Mouse (Mus musculus) erythroid progenitor cell, adult 5-6 weeks (primary cell): ENCODE data around the gene Elob. TPM values are rescaled to one million over a fixed set of nuclear protein-coding genes. Genes with fewer than 3 reads are reported as not detected.
A peak's percentile ranks its signal among the peaks of the same experiment; 100 is the strongest.

ENCODE experiments used
- ATAC-seq: replicated peaks from 2 replicates; pipeline ENCODE4 v1.8.0; 2016; ENCODE audit warnings: moderate number of reproducible peaks, mild to moderate bottlenecking, moderate TSS enrichment, inconsistent platforms; ENCODE audit not compliant: poor library complexity, low FRiP score, severe bottlenecking
- total RNA-seq, 2 experiments: library from RNA; stranded (forward) in 1 of 2; stranded (reverse) in 1 of 2; fragments of 150-400 nt in 1 of 2; fragments of 186-747, 209-891 nt in 1 of 2; gene quantifications; 2 replicates each; pipeline versions ENCODE4 v1.2.3 to v1.2.4; 2015 to 2017; ENCODE audit warnings: low replicate concordance in 2 of 2

The Elob gene
- 137 and 167 TPM in 2 replicates for total RNA-seq (2015; ENCODE audit: low replicate concordance)
- 51.7 and 117 TPM in 2 replicates for total RNA-seq (2017; ENCODE audit: low replicate concordance)

GRCm38 (mm10) chr17:23829064-23829619 lies at the start of gene Elob:
Elob (minus strand) TSS chr17:23829136.
- peak; percentile 90 for ATAC-seq

- no peak for ATAC-seq
These were observed 48.2 kb upstream of the Elob start for GRCm38 (mm10) chr17:23877166-23877565.

GRCm38 (mm10) chr17:23876741-23877140 lies 47.8 kb upstream of the Elob start:
- no peak for ATAC-seq

GRCm38 (mm10) chr17:23873884-23874856 lies 45.2 kb upstream of the Elob start:
- ATAC-seq: no peak

- ATAC-seq: no peak
These were observed 39.6 kb upstream of the Elob start for GRCm38 (mm10) chr17:23868513-23868912.

- no peak for ATAC-seq
These were observed 38.8 kb upstream of the Elob start, which contains the start of gene Prss21 for GRCm38 (mm10) chr17:23867756-23868155. Prss21 (plus strand) TSS chr17:23868056.

- no peak for ATAC-seq
These were observed 34.0 kb upstream of the Elob start for GRCm38 (mm10) chr17:23862926-23863325.

GRCm38 (mm10) chr17:23857913-23858312 lies 29.0 kb upstream of the Elob start:
- no peak for ATAC-seq

GRCm38 (mm10) chr17:23857193-23857592 lies 28.3 kb upstream of the Elob start:
- no peak for ATAC-seq

GRCm38 (mm10) chr17:23854229-23854765 lies 25.4 kb upstream of the Elob start:
- ATAC-seq: no peak

GRCm38 (mm10) chr17:23853292-23853691 lies 24.4 kb upstream of the Elob start:
- ATAC-seq: peak; percentile 80

GRCm38 (mm10) chr17:23850853-23851749 lies 22.2 kb upstream of the Elob start:
- no peak for ATAC-seq

- ATAC-seq: no peak
These were observed 21.1 kb upstream of the Elob start for GRCm38 (mm10) chr17:23850028-23850427.

GRCm38 (mm10) chr17:23843812-23844273 lies 14.9 kb upstream of the Elob start, which contains the start of the genes Prss32 and Prss41:
Prss32 (plus strand) TSS chr17:23843855.
Prss41 (minus strand) TSS chr17:23844172.
- ATAC-seq: peak; percentile 60

GRCm38 (mm10) chr17:23843141-23843811 lies 14.3 kb upstream of the Elob start:
- no peak for ATAC-seq

GRCm38 (mm10) chr17:23841145-23841544 lies 12.2 kb upstream of the Elob start:
- peak; percentile 71 for ATAC-seq

GRCm38 (mm10) chr17:23836006-23836575 lies 7.2 kb upstream of the Elob start, which contains the start of gene Prss33:
Prss33 (minus strand) TSS chr17:23836056.
- ATAC-seq: no peak

- ATAC-seq: no peak
These were observed 2.3 kb upstream of the Elob start for GRCm38 (mm10) chr17:23831201-23831600.
